Mouse (Mus musculus): ENCODE results near the gene Baz1a. TPM values are rescaled to one million over a fixed set of nuclear protein-coding genes. Genes with fewer than 3 reads are reported as not detected.

Baz1a gene
- polyA plus RNA-seq, 1 experiment from 2014 or later, result 15.8 TPM

GRCm38 (mm10) chr12:54879630-54880029, 134.5 kb downstream of the Baz1a start:
- WGBS, result 5% methylated on average over 6 of the region's 6 CpGs
- H3K27ac ChIP-seq (replicated peaks), result no peak overlapping the region

DNA sequence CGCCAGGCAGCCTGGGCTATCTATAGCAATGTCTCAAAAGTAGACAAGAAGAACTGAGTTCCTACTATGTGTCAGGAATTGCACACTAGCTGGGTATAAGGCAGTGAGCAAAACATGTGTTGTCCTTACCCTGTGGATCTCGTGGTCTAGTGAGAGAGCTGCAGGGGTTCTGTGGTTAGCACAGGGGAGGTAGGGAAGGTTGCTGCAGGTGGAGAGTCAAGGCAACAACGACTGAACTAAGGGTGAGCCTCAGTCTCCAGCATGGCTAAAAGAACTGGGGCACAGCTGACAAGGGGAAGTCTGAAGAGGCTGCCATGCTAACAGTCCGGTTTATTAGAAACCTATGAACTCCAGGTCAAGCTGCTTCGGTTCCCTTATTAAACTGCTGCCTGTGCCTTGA, 134.9 kb downstream of the Baz1a start:
- Histone ChIP-seq H3K27ac (replicated peaks) (no peak overlapping the region), H3K4me3 (no peak overlapping the region), H3K27me3 (replicated peaks) (no peaks in the 10 kb centered on the region), H3K4me2 (no peak overlapping the region), H3K9me3 (no peaks in the 10 kb centered on the region), H3K4me1 (peaks cover 11% of the 10 kb centered on the region), H3K36me3 (no peaks in the 10 kb centered on the region), H3K9ac (no peak overlapping the region)
- ATAC-seq (ENCODE audit: extremely low read depth, insufficient number of reproducible peaks, low FRiP score, low TSS enrichment), result no peak
- 65% methylated on average over 5 of the region's 5 CpGs for WGBS

More at GRCm38 (mm10) chr12:54879630-54880029, 134.5 kb downstream of the Baz1a start:
- Histone ChIP-seq H3K27me3 (replicated peaks) (no peaks in the 10 kb centered on the region), H3K9ac (no peak overlapping the region), H3K4me2 (no peak overlapping the region), H3K4me3 (no peak overlapping the region), H3K4me1 (peaks cover 10% of the 10 kb centered on the region), H3K9me3 (no peaks in the 10 kb centered on the region), H3K36me3 (no peaks in the 10 kb centered on the region)
- ATAC-seq (ENCODE audit: extremely low read depth, insufficient number of reproducible peaks, low FRiP score, low TSS enrichment), result no peak

- H3K36me3 ChIP-seq, result no peaks in the 10 kb centered on the region
- no peak overlapping the region for H3K4me2 ChIP-seq
- no peaks in the 10 kb centered on the region for H3K27me3 ChIP-seq (replicated peaks)
- no peak overlapping the region for H3K27ac ChIP-seq (replicated peaks)
- H3K4me3 ChIP-seq, result no peak overlapping the region
- ATAC-seq (ENCODE audit: extremely low read depth, insufficient number of reproducible peaks, low FRiP score, low TSS enrichment), result no peak
- 82% methylated on average over 1 of the region's 1 CpGs for WGBS
- peaks cover 11% of the 10 kb centered on the region for H3K4me1 ChIP-seq
- H3K9ac ChIP-seq, result no peak overlapping the region
- H3K9me3 ChIP-seq, result no peaks in the 10 kb centered on the region
Measured at GRCm38 (mm10) chr12:54877875-54878274, 136.3 kb downstream of the Baz1a start.

DNA sequence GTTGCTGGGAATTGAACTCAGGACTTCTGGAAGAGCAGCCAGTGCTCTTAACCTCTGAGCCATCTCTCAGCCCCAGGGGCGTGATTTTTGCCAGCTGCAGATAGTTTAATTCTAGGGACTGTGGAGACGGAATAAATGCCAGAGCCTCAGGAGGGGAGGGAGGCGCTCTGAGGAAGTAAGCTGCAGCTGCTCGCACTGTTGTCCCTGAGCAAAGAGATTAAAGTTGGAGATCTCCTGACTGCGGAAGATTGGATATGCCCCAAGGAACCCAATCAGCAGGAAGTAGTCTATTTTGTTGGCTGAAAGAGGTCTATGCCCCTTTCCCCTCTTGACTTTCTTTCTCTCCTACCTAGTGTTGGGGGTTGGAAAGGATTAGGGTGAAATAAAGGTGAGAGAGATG, 137.3 kb downstream of the Baz1a start:
- Histone ChIP-seq H3K27me3 (replicated peaks) (no peaks in the 10 kb centered on the region), H3K27ac (replicated peaks) (no peak overlapping the region), H3K4me1 (peaks cover 11% of the 10 kb centered on the region), H3K9ac (no peak overlapping the region), H3K4me2 (no peak overlapping the region), H3K36me3 (no peaks in the 10 kb centered on the region), H3K9me3 (no peaks in the 10 kb centered on the region), H3K4me3 (no peak overlapping the region)
- 39% methylated on average over 5 of the region's 5 CpGs for WGBS
- no peak for ATAC-seq (ENCODE audit: extremely low read depth, insufficient number of reproducible peaks, low FRiP score, low TSS enrichment)

- peak; percentile 58; the same call in 1 of the 2 replicates for ATAC-seq (ENCODE audit: extremely low read depth, insufficient number of reproducible peaks, low FRiP score, low TSS enrichment)
- Histone ChIP-seq H3K27me3 (replicated peaks) (no peaks in the 10 kb centered on the region), H3K4me1 (peaks cover 11% of the 10 kb centered on the region), H3K4me2 (no peak overlapping the region), H3K9ac (0 out of 2 replicates have a peak overlapping the region, but pooled peaks have one; percentile 56), H3K27ac (replicated peaks) (peak overlapping the region; percentile 90), H3K9me3 (no peaks in the 10 kb centered on the region), H3K4me3 (no peak overlapping the region), H3K36me3 (no peaks in the 10 kb centered on the region)
- WGBS, result 43% methylated on average over 6 of the region's 6 CpGs
Measured at GRCm38 (mm10) chr12:54874711-54875110, 139.4 kb downstream of the Baz1a start.

DNA sequence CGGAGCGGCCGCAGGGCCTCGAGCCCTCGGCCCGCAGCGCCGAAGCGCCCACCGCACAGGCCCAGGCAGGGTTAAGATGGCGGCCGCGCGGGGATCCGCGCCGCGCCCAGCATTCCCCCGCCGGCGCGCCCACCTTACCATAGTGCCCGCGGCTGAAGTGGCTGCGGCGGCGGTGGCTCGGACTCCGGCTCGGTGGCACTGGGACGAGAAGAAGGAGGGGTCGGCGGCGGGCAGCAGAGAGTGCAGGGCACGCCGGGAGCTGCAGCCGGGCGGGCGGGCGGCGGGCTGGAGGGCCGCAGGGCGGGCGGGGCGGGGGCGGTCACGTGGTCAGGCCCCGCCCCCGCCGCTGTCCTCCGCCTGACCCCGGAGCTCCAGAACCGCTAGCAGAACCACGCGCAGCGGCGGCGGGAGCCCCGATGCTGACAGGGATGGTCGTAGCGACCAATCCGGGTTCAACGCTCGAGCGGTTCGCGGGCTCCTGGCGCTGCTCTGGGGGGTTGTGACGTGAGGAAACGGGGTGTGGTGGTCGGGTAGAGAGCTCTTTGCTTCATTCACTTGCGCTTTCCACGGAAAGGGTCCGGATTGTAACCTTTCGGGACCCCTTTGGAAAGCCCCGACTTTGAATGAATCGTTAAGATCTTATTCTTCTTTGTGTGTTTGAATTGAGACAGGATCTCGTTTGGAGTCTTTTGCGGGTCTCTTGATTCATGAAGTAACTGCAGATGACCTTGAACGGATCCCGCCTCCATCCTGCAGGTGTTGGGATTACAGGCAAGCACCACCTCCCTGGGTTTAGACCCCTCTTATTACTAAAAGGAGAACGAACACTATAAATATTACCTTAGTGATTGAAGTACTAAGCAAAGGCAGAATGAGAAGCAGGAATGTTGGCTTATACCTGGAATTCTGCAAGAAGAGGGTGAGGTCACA, 151.3 kb downstream of the Baz1a start, which contains the start of gene Cfl2:
TSS of gene Cfl2 (minus strand) at position 272 of the 930 bp plus-strand sequence.
- H3K36me3 ChIP-seq, result peaks cover 35% of the 10 kb centered on the region
- no peaks in the 10 kb centered on the region for H3K9me3 ChIP-seq
- ATAC-seq (ENCODE audit: extremely low read depth, insufficient number of reproducible peaks, low FRiP score, low TSS enrichment), result peak; percentile 90
- WGBS, result under 1% methylated on average over 59 of the region's 82 CpGs
- H3K9ac ChIP-seq, result peak within 1 kb of the TSS; percentile 98
- peaks cover 27% of the 10 kb centered on the region for H3K4me1 ChIP-seq
- H3K4me3 ChIP-seq, result peak within 1 kb of the TSS; percentile 81
- peak within 1 kb of the TSS; percentile 85 for H3K4me2 ChIP-seq
- no peaks in the 10 kb centered on the region for H3K27me3 ChIP-seq (replicated peaks)
- peak within 1 kb of the TSS; percentile 99 for H3K27ac ChIP-seq (replicated peaks)

DNA sequence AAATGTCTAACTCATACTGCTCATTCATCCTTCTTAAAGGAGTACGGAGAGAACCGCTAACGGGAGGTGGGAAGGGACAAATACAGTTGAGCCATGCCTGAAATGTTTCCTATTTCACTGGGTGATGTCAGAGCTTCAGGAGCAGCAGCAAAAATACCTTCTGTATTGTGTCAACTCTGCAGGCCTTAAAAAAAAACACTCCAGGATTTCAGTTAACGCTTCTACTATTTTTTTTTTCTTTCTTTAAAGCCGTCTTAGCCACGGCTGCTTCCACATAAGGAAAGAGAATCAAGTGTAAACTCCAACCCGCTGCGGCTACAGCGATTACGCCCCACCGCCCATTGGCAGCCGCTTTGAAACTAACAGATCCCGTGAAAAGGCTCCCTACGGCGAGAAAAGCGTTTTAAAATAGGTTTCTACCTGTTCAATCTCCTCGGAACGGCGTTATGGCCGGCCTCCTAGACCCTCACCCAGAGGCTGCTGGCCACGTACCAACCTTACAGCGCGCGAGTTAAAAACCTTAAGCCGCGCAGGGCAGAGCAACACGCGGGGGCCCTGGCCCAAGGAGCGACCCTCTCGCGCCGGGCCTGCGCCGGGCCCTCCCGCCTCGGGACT, 152.1 kb downstream of the Baz1a start:
- H3K4me1 ChIP-seq, result peaks cover 35% of the 10 kb centered on the region
- H3K4me2 ChIP-seq, result peak overlapping the region; percentile 85
- H3K9ac ChIP-seq, result peak overlapping the region; percentile 98
- peak overlapping the region; percentile 81 for H3K4me3 ChIP-seq
- peak; percentile 6 for ATAC-seq (ENCODE audit: extremely low read depth, insufficient number of reproducible peaks, low FRiP score, low TSS enrichment)
- WGBS, result 0% methylated on average over 36 of the region's 36 CpGs
- H3K36me3 ChIP-seq, result peaks cover 39% of the 10 kb centered on the region
- H3K27me3 ChIP-seq (replicated peaks), result no peaks in the 10 kb centered on the region
- H3K9me3 ChIP-seq, result no peaks in the 10 kb centered on the region
- H3K27ac ChIP-seq (replicated peaks), result peak overlapping the region; percentile 99

- H3K4me2 ChIP-seq, result peak overlapping the region; percentile 58
- peak overlapping the region; percentile 50 for H3K9ac ChIP-seq
Measured at GRCm38 (mm10) chr12:54859531-54859930, 154.6 kb downstream of the Baz1a start.

DNA sequence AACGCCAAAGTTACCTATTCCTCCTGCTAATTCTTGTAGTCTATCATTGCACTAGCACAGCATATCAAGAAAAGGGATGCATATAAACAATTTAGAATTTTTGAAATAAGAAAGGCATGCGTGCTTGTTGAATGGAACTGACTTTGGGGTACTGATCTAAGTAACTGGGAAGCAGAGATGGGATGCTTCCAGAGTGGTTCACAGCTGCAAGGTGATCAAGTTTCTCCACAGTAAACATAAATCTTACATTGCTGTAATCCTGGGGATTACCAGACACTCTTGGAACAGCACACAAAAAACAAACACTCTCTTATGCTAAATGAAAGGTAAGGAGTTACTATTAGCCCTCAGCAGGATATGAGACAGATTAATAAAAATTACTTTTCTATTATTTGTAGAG, 163.6 kb downstream of the Baz1a start:
- WGBS, result 56% methylated on average over 2 of the region's 2 CpGs
- no peak for ATAC-seq (ENCODE audit: extremely low read depth, insufficient number of reproducible peaks, low FRiP score, low TSS enrichment)
- Histone ChIP-seq H3K27me3 (replicated peaks) (no peaks in the 10 kb centered on the region), H3K36me3 (peaks cover 12% of the 10 kb centered on the region), H3K9me3 (no peaks in the 10 kb centered on the region), H3K4me2 (no peak overlapping the region), H3K4me1 (peaks cover 7% of the 10 kb centered on the region), H3K9ac (no peak overlapping the region; the same call in 1 of the 2 replicates), H3K27ac (replicated peaks) (peak overlapping the region; percentile 43; the same call in 1 of the 2 replicates), H3K4me3 (no peak overlapping the region)

More at GRCm38 (mm10) chr12:54859531-54859930, 154.6 kb downstream of the Baz1a start:
- no peak for ATAC-seq (ENCODE audit: extremely low read depth, insufficient number of reproducible peaks, low FRiP score, low TSS enrichment)
- Histone ChIP-seq H3K9me3 (no peaks in the 10 kb centered on the region), H3K4me1 (peaks cover 40% of the 10 kb centered on the region), H3K27me3 (replicated peaks) (no peaks in the 10 kb centered on the region), H3K27ac (replicated peaks) (peak overlapping the region; percentile 82), H3K4me3 (peak overlapping the region; percentile 26), H3K36me3 (peaks cover 56% of the 10 kb centered on the region)
- WGBS, result 16% methylated on average over 6 of the region's 6 CpGs

DNA sequence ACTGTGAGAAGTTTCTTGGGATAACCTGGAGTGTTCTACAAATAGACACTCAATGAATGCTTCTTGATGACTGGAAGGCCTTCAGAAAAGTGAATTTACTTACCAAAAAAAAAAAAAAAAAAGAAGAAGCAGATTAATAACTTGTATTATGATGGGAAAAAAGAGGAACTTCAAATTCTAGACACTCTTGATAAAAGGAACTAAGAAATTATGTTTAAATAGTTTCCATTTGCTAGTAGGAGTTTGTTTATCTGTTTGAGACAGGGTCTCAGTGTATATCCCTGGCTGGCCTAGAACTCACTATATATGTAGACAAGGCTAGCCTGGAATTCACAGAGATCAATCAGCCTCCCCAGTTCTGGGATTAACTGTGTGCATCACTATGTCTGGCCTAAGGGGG, 169.7 kb downstream of the Baz1a start:
- Histone ChIP-seq H3K4me2 (no peak overlapping the region), H3K27ac (replicated peaks) (no peak overlapping the region), H3K36me3 (no peaks in the 10 kb centered on the region), H3K27me3 (replicated peaks) (no peaks in the 10 kb centered on the region), H3K4me3 (no peak overlapping the region), H3K9me3 (no peaks in the 10 kb centered on the region), H3K9ac (no peak overlapping the region), H3K4me1 (no peaks in the 10 kb centered on the region)
- no peak for ATAC-seq (ENCODE audit: extremely low read depth, insufficient number of reproducible peaks, low FRiP score, low TSS enrichment)
